Mouse (Mus musculus) ovary, postnatal 10 days (tissue): ENCODE results near the gene Slc17a5.
"Not testable (repeated sequence)": the region's sequence is repeated elsewhere in the genome, so short reads cannot be mapped to it uniquely, and the experiment has no call there.

ENCODE experiments used
- DNase-seq: peaks from one replicate; pipeline ENCODE4 v3.0.0; 2022; ENCODE audit warnings: low spot score

Slc17a5 gene

DNA sequence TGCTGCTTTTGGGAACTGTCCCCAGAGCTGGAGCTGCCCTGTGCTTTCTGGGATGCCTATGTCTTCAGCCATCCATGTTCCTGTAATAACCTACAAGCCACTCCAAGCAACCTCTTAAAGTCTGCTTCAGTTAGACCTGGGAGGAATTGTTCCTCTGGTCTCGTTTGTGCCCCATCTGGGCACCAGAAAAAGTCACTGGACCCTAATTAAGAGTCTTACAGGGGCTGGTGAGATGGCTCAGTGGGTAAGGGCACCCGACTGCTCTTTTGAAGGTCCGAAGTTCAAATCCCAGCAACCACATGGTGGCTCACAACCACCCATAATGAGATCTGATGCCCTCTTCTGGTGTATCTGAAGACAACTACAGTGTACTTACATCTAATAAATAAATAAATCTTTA lies 70.6 kb downstream of the Slc17a5 start:
- DNase-seq: not testable (repeated sequence)

DNA sequence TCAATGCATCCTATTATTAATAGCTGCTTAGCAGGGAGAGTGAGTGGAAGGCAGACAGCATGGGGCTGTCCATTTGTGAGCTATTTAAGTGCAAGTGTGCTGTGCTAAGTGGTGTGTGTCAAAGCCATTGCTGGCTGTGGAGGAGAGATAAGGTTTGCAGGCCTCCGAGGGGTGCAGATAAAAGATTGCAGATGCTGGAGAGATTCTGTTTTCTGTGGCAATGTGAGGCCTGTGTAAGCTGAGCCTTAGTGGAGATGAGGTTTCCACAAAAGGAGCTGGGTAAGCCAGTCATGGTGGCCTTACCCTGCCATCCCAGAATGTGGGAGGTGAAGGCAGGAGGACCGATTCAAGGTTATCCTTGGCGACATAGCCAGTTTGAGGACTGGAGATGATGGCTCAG lies 71.7 kb downstream of the Slc17a5 start:
- DNase-seq: no peak

DNA sequence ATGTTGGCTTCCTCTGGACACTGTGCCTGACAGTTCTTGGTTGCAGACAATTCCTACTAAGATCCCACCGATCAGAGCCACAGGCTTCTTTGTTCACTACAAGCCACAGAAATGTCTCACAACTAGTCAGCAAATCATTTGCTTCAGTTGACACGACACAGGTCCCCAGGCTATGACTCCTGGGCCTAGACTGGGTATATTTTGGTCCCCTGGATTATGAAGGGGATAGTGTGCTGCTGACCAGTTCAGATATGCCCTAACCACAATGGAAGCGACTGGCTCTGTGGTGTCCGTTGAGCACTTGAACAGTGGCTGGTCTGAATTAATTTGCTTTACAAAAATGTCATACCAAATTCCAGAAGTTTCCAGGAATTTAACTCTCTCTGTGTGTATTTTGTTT lies 73.2 kb downstream of the Slc17a5 start:
- no peak for DNase-seq

DNA sequence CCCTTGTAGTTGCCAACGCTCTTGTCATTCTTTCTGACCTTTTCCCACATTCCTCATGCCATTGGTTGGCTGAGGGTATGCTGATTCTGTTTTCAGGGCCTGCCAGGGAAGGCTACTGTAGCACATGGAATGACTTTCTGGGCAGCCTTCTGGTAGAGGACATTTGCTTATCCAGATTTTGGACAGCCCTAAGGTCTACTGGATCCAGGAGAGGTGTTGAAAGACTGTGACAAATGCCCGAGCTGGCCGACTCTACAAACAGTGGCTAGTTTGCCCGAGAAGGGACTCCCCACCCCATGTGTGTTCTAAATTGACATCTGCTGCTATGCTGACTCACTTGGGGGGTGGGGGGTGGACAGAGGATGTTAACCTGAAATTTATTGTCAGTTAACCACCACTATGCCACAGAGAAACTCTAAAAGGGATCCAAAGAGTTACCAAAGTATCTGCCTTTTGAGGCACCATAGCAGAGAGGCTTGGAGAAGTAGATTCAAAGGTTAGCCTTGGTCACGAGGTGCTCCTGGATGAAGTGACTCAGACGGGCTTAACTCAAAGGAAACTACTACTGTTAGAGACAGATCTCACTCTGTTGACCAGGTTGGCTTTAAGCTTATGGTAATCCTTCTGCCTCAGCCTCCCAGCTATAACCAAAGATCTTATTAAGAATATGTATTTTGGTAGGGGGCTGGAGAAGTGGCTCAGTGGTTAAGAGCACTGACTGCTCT lies 73.9 kb downstream of the Slc17a5 start:
- no peak for DNase-seq

DNA sequence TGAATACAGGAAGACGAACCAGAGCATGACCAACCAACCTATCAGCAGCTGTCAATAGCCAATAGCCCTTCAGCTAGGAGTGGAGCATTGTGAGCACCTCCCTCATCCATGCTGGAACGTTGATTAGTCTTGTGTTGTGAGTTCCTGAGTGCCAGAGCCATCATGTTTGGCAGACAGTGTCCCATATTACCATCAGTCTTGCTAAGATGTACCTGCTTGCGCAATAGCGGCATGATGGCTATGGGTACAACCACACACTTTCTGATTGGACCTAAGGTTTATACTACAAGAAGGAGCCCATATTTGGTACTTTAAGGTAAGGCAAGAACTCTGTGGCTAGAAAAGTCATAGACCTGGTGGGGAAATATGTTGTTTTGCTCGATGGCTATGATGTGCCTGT lies 76.1 kb downstream of the Slc17a5 start:
- DNase-seq: no peak

DNA sequence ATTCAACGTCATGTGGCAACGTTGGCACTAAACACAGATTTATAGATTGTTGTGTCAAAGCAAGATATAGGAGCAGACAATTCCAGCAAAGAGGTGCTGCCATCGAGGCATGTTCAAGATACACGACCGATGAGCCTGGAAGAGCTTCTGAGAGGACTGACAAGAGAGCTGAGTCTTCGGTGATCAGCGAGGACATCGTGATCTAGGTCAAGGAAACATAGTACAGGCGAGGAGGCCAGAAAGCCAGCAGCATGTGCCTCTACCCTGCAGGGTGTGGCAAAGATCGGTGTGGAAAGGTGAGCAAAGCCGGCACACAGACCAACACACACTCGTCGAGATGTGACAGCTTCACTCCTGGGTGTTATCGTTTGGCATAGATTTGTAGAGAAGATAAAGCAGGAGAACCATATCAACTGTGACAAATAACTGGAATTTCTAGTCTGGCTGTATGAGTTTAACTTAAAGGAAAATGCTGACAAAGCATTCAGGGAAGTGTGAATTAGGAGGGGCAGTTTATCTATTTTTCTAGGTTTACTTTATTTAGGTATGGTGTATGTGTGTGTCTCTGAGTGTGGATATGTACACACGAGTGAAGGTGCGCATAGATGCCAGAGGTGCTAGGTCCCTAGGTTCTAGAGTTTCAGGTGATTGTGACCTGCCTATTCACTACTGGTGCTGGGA lies 79.6 kb downstream of the Slc17a5 start:
- no peak for DNase-seq

DNA sequence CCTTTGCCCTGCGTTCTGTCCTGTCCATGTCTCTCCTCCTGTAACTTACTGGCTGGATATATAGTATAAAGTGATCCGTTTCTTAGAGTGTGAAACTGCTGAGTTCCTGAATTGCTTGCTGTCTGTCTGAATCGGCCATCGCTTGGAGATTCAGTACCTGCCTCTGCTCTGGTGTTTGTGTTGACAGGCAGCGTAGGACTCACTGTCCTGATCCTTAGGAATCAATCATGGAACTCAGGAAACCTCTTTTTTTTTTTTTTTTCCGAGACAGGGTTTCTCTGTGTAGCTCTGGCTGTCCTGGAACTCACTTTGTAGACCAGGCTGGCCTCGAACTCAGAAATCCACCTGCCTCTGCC lies 81.1 kb downstream of the Slc17a5 start:
- no peak for DNase-seq

DNA sequence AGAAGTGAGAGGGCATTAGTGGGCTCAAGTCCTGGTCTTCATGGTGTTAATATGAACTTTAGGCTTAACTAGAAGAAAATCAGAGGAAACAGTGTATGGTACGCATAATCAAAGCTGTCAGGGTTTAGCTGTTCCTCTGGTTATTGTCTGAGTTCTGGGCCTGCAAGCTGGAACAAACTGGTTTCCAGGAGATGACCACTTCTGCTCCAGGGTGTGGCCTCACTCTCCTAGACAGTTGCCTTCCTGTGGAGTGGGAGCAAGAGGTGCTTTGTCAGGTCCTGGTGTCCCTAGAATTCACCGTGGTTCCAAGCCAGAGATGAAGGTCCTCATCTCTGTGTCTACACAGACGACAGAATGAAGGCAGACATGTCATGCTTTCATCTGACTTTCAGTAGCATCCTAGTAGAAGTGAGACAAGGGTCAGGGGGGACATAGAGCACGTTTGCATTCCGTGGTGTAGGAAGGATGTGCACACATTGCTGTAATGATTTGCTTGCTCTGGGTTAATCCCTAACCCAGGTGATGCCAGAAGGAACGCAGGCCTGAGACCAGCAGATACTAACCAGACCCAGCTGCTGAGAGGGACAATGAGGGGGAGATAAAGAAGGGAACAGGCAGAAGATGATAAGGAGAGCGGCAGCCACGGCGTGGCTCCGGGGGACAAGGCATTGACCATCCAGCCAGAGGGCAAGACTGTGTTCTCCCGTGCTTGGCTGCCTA lies 81.7 kb downstream of the Slc17a5 start:
- DNase-seq: no peak

DNA sequence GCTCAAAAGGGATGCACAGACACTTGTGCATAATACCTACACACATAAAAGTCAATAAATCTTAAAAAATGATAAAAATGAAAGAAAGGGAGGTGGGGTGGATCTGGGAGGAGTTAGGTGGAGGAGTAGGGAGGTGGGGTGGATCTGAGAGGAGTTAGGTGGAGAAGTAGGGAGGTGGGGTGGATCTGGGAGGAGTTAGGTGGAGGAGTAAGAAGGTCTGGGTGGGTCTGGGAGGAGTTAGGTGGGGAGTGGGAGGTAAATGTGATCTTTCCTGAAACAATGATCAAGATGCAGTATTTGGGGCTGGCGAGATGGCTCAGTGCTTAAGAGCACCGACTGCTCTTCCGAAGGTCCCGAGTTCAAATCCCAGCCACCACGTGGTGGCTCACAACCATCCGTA lies 82.6 kb downstream of the Slc17a5 start:
- DNase-seq: no peak

DNA sequence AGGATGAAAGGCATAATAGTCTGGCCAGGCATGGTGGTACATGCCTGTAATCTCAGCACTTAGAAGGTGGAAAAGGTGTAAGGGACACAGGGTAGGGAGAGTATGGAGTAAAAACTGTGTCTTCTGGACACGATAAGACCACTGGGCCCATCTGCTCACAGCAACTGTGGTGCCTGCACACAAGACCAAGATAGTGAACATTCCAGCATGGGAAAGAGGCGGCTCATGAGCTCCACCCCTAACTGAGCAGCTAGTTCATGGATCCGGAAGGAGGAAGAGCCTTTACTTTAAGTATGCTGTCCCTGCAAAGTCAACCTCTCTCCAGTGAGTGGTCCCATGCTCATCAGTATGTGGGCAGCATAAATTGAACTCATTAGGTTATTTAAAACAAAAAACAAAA lies 83.2 kb downstream of the Slc17a5 start:
- no peak for DNase-seq

DNA sequence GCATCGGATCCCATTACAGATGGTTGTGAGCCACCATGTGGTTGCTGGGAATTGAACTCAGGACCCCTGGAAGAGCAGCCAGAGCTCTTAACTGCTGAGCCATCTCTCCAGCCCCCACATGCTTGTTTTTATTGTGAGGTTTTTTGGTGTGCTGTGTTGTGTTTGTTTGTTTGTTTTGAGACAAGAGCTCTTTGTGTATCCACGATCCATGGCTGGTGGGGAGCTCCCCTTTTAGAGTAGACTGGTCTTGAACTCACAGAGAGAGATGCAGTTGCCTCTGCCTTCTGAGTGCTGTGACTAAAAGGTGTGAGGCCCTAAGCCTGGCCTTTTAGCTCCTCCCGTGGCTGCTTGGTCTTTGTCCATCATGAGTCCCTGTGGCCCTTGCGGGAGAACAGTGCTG lies 83.7 kb downstream of the Slc17a5 start:
- no peak for DNase-seq

DNA sequence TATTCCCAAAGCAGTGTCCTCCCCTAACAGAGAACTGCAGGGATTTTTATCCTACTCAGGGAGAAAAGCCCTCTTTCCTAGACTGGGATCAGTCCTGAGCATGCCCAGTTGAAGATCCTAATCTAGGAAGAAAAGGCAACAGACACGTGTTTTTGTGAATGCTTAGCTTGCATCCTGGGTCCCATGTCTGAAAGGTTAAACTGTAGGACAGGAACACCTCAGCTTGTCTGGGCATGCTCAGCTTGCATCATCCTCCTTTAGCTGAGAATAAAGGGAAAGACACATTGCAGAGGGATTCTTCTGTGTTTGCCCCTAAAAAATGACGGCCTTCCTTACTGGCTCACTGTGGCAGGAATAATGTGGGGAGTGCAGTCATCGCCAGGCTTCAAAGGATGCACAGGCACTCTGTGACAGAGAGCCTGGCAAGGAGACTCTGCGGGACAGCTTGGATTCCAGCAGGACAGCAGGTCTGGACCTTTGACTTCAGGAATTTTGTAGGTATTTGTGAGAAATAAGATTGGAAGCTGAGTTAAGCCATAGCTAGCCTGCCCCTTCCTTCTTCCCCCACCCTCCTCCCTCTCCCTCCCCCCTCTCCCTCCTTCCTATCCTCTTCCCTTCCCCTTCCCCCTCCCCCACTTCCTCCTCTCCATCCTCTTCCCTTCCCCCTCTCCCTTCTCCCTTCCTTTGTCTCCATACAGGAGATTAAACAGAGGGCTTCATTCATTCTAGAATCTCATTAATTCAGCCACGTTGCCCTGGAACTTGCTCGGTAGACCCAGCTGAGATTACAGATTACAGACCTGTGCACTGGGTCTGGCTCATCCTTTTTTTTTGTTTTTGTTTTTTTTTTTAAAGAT lies 84.4 kb downstream of the Slc17a5 start:
- no peak for DNase-seq

DNA sequence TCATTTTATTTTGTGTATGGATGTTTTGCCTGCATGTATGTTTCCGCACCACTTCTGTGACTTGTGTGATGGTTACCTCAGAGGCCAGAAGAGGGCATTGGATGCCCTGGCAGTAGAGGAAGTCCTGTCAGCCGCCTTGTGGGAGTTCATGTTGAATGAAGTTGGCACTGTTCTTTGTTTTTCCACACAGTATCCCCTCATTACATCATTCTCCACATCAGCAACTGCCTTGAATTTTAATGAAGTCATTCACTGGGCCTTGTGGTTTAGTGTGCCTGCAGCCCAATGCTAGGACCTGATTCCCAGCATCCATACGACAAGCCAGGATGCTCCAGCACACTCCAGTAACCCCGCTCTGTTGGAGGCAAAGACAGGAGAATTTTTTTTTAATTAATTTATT lies 86.6 kb downstream of the Slc17a5 start:
- no peak for DNase-seq

DNA sequence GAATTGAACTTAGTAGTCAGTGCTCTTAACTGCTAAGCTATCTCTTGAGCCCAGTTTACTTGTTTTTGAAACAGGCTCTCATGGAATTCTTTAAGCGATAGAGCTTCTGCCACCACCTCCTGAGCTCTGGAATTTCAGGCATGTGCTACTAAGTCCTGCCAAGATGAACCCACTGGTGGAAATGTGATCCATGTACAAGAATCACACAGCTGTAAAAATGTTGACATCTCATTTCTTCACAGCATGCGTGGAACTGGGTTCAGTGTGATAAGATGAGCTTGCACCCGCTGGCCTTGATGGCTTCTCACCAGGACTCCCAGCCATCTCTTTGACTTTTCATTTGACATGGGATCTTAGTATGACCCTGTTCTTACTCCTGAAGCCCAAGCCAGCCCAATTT lies 87.5 kb downstream of the Slc17a5 start:
- no peak for DNase-seq

DNA sequence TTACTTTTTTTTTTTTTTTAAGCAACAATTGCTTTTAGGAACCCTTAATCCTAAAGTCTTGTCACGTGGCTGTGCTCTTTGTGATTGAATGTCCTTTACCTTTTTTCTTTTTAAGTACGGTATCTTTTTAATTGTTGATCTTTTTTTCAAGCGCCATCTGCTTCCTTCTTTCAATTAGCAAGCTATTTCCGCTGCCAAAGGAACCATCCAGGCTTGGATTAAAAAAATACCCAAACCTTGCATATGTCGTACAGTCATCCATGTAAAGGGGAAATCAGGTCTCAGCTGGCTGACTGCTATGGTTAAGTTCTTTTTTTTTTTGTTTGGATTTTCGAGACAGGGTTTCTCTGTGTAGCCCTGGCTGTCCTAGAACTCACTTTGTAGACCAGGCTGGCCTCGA lies 94.7 kb downstream of the Slc17a5 start:
- no peak for DNase-seq

DNA sequence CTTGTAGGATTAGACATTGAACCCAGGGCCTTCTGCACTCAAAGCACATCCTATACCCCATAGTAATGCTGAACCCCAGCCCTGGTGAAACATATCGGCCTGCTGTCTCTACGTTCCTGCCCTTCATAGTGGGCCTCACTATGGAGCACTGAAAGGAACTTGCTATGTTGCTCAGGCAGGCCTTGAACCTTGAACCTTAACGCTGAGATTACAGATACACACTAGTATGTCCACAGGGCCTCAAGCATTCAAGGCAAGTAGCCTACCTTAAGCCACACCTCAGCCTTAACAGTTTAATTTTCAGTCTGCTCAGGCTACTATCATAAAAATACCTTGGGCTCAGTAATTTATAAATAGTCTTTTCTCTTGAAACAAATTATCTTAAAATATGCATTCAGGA lies 95.6 kb downstream of the Slc17a5 start:
- no peak for DNase-seq

DNA sequence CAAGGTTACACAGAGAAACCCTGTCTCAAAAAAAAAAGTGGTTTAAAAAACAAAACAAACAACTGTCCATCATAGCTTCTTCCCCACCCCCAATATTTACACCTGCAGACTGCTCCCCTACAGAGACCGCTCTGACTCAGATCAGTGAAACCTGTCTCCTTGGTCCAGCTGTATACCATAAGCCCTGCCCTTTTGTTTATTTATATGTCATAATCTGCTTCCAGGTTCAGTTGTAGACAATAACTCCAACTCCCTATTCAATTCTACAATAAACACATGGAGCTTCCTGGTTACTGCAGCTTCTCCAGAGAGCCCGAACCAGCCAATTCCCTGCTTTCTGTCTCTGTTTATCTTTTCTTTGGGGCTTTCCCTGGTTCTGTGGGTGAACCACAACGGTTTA lies 96.7 kb downstream of the Slc17a5 start:
- DNase-seq: no peak

DNA sequence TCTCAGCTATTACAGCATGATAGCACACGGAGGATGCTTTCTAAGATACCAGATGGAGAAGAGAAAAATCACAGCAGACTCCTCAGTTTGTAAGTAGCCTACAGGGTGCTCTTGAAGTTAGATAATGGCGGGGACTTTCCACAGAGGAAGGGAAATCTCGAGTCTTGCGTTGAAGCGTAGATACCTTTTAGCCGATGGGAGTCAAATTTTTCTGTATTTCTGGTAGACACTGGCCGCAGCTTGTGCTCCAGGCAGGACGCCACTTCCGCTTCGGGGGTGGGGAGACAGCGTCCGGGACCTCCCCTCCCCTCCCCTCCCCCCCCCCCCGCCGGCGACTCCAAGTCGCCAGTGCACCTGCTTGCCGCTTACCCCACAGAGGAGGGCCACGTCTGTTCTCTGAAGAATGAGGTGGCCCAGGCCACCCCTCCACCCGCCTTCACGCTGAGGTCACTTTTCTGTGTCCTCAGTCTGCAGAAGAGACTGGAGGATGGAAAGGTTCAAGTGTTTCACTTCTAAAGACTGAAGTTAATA lies 98.9 kb downstream of the Slc17a5 start, which contains the start of gene Eef1a1:
Gene Eef1a1, minus strand, starts transcription at position 262 of the 531 bp plus-strand sequence.
- DNase-seq: no peak

DNA sequence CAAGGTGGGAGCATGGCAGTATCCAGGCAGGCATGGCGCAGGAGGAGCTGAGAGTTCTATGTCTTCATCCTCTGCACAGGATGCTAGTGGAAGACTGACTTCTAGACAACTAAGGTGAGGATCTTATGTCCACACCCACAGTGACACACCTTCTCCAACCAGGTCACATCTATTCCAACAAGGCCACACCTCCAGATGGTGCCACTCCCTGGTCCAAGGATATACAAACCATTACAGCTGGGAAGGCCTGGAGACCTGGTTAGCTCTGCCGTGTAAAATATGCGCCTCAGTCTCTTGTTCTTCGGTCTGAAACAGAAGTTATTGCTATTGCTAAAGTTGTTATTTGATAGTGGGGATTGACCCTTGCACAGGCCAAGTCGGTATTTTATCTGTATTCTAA lies 99.8 kb downstream of the Slc17a5 start:
- DNase-seq: not testable (repeated sequence)
